Mouse (Mus musculus) intestine, postnatal 0 days (tissue): ENCODE measurements around the gene Rnf220. TPM values are rescaled to one million over a fixed set of nuclear protein-coding genes. Genes with fewer than 3 reads are reported as not detected.

Experiments
- ATAC-seq: fragments of 200-750 bp; cut with Nextera tagmentation; 2 replicates; pipeline ENCODE4 v1.8.0; 2017; ENCODE audit warnings: mild to moderate bottlenecking, moderate TSS enrichment, moderate library complexity
- H3K27ac ChIP-seq: fragments of 300-500 bp; sonication (generic); 2 replicates; pipeline ENCODE4 v1.5.1; 2014; ENCODE audit warnings: mild to moderate bottlenecking, low read depth, low read length, moderate library complexity
- H3K27me3 ChIP-seq: fragments of 300-500 bp; sonication (generic); replicated peaks from 2 replicates; pipeline ENCODE4 v1.6.1; 2014; ENCODE audit warnings: low read length, mixed read lengths; ENCODE audit not compliant: control insufficient read depth, insufficient read depth
- H3K36me3 ChIP-seq: fragments of 300-500 bp; sonication (generic); 2 replicates; pipeline ENCODE4 v1.6.1; 2014; ENCODE audit warnings: mild to moderate bottlenecking, moderate library complexity; ENCODE audit not compliant: control insufficient read depth, insufficient read depth
- H3K4me1 ChIP-seq: fragments of 300-500 bp; sonication (generic); replicated peaks from 2 replicates; pipeline ENCODE4 v1.6.1; 2014; ENCODE audit warnings: antibody characterized with exemption, low read length, mixed read lengths; ENCODE audit not compliant: control insufficient read depth, insufficient read depth
- H3K4me2 ChIP-seq: fragments of 300-500 bp; sonication (generic); replicated peaks from 2 replicates; pipeline ENCODE4 v1.6.1; 2014; ENCODE audit warnings: low read depth, mild to moderate bottlenecking, moderate library complexity
- H3K4me3 ChIP-seq: fragments of 300-500 bp; sonication (generic); 2 replicates; pipeline ENCODE4 v1.5.1; 2014; ENCODE audit warnings: low read depth, low read length
- H3K9ac ChIP-seq: fragments of 300-500 bp; sonication (generic); 2 replicates; pipeline ENCODE4 v1.6.1; 2014; ENCODE audit warnings: mild to moderate bottlenecking, low read depth, low read length
- H3K9me3 ChIP-seq: fragments of 300-500 bp; sonication (generic); 2 replicates; pipeline ENCODE4 v1.6.1; 2016; ENCODE audit warnings: mixed run types; ENCODE audit not compliant: control insufficient read depth
- CTCF ChIP-seq: sonication (generic); IDR thresholded peaks from 2 replicates; pipeline ENCODE4 v1.5.1; 2016; ENCODE audit warnings: low read depth, mild to moderate bottlenecking, control low read depth, antibody characterized with exemption, moderate library complexity
- WGBS: fragments of 180-500 bp; shearing (Covaris S2); extraction: QIAGEN DNeasy Blood & Tissue Kit; methylation state at CpG from one replicate; pipeline ENCODE4 v1.1.7; 2014; 5-methylcytosine and 5-hydroxymethylcytosine counted together
- polyA plus RNA-seq: library from polyadenylated mRNA; unstranded; fragments of >200 nt; fragmentation: Nextera tagmentation; extraction: Ambion mirVana; gene quantifications from 2 replicates; pipeline ENCODE4 v1.2.1, GENCODE M21; 2015

The Rnf220 gene
- polyA plus RNA-seq, 1 experiment from 2014 or later: 35.9 TPM

DNA sequence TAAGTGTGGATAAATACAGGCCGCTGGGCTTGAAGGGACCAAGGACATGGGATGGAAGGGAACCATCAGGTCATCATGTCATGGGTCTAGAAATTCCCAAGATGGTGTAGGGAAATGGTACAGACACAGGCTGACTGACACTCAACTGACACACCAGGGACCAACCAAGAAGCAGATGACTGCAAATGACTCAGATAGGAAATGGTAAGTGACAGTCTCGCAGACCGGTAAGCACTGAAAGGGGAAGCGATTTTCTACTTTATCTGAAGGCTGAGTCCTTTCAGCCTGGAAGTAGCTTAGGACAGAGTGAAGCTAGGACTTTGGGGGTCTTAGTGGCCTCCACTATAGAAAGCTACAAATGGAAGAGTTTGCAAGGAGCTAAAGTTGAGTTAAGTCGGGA lies 155.6 kb downstream of the Rnf220 start:
- Histone ChIP-seq H3K9me3 (no peaks in the 10 kb centered on the region), H3K27ac (no peak overlapping the region), H3K27me3 (peaks cover 51% of the 10 kb centered on the region), H3K4me2 (no peak overlapping the region), H3K9ac (no peak overlapping the region), H3K4me3 (no peak overlapping the region), H3K4me1 (no peaks in the 10 kb centered on the region), H3K36me3 (no peaks in the 10 kb centered on the region)
- TF ChIP-seq CTCF: no peak
- 78% methylated on average over 5 of the region's 5 CpGs for WGBS
- no peak for ATAC-seq

DNA sequence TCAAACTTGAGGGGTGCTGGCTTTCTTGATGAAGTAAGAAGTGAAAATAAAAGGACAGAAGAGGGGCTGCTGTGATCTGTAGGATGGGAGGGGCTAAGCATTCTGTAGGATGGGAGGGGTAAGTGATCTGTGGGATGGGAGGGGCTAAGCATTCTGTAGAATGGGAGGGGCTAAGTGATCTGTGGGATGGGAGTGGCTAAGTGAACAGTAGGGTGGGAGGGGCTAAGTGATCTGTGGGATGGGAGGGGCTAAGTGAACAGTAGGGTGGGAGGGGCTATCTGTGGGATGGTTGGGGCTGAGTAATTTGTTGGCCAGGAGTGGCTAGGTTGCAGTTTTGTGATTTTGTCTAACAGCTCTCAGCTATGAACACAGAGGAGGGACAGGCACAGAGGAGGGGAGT lies 157.1 kb downstream of the Rnf220 start:
- Histone ChIP-seq H3K9ac (no peak overlapping the region), H3K27me3 (peaks cover 56% of the 10 kb centered on the region), H3K27ac (no peak overlapping the region), H3K4me2 (no peak overlapping the region), H3K4me1 (no peaks in the 10 kb centered on the region), H3K36me3 (no peaks in the 10 kb centered on the region), H3K9me3 (no peaks in the 10 kb centered on the region), H3K4me3 (no peak overlapping the region)
- TF ChIP-seq CTCF: no peak
- no peak for ATAC-seq

DNA sequence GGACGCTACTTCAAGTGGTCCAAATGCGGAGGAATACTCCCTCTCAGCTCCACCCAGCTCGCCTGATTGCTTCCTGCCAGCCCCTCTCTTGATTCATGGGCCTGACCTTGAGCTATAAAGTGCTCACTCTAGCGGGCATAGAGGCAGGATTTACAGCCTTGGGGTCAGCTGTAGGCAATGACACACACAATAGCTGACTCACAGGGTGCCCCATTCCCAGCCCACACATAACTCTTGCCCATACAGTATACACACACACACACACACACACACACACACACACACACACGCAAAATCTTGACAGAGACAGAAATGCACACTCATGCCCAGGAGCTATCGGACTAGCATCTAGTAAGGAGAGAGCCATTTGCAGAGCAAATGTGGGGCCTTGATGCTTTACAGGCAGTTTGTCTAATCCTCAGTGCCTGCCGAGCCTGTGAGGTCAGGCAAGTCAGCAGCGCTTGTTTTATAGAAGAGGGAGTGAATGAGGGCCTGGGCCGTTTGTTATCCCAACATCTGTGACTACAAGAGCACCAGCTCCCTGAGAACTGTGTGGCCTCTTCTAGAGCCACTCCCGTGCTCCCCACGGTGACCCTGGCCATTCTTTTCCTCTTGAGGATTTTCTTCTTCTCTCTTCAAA lies 165.9 kb downstream of the Rnf220 start:
- WGBS: 22% methylated on average over 11 of the region's 11 CpGs
- H3K4me1 ChIP-seq: 0 out of 2 replicates have a peak, but pooled peaks cover 4% of the 10 kb centered on the region
- peak; percentile 50; the same call in 1 of the 2 replicates for ATAC-seq
- no peak overlapping the region for H3K4me3 ChIP-seq
- no peak for TF ChIP-seq CTCF
- H3K27me3 ChIP-seq: peaks cover 57% of the 10 kb centered on the region
- H3K4me2 ChIP-seq: 0 out of 2 replicates have a peak overlapping the region, but pooled peaks have one; percentile 9
- no peak overlapping the region for H3K27ac ChIP-seq
- H3K9ac ChIP-seq: no peak overlapping the region
- H3K9me3 ChIP-seq: no peaks in the 10 kb centered on the region
- H3K36me3 ChIP-seq: no peaks in the 10 kb centered on the region

DNA sequence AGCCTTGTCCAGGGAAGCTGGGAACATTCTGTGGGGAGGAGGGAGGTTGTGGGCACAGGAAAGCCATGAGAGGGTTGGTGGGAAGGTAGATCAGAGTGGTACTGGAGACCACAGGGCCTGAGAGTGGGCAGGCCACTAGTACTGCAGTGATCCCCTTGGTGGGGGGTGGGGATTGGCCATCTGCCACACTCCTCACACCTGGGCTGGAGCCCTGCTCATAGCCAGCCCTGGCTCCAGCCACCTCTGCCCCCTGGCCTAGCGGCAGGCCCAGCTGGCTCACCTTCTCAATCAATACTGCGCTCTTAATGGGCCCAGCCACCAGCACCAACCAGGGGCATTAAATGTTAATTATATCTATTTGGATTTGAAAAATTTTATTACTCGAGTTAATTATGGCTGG lies 166.7 kb downstream of the Rnf220 start:
- H3K9me3 ChIP-seq: no peaks in the 10 kb centered on the region
- no peak overlapping the region for H3K27ac ChIP-seq
- H3K36me3 ChIP-seq: no peaks in the 10 kb centered on the region
- H3K27me3 ChIP-seq: peaks cover 56% of the 10 kb centered on the region
- WGBS: 39% methylated on average over 3 of the region's 3 CpGs
- 0 out of 2 replicates have a peak, but pooled peaks have one; percentile 20 for ATAC-seq
- H3K4me3 ChIP-seq: no peak overlapping the region
- H3K9ac ChIP-seq: no peak overlapping the region
- 0 out of 2 replicates have a peak, but pooled peaks cover 4% of the 10 kb centered on the region for H3K4me1 ChIP-seq
- TF ChIP-seq CTCF: no peak
- no peak overlapping the region for H3K4me2 ChIP-seq

DNA sequence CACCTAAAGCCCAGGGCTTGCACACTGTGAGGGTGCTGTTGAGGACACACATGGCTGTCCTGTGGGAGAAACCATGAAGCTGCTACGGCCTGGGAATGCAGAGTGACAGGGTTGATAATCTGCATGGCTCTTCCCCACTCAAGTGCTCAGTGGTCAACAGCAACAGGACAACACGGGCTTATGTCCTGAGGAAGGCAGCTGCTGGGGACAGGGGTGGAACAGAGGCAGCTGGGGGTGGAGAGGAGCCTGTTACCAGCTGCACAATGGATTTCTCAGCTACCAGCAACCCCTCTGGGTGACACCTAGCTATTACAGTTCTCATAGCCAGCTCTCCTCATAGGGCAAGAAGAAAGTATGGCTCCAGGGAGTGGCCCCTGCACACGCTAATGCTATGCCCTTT lies 169.9 kb downstream of the Rnf220 start:
- Histone ChIP-seq H3K9ac (no peak overlapping the region), H3K4me2 (no peak overlapping the region), H3K36me3 (no peaks in the 10 kb centered on the region), H3K9me3 (no peaks in the 10 kb centered on the region), H3K4me3 (no peak overlapping the region), H3K4me1 (0 out of 2 replicates have a peak, but pooled peaks cover 4% of the 10 kb centered on the region), H3K27ac (no peak overlapping the region), H3K27me3 (peaks cover 62% of the 10 kb centered on the region)
- 81% methylated on average over 3 of the region's 3 CpGs for WGBS
- ATAC-seq: no peak
- no peak for TF ChIP-seq CTCF

DNA sequence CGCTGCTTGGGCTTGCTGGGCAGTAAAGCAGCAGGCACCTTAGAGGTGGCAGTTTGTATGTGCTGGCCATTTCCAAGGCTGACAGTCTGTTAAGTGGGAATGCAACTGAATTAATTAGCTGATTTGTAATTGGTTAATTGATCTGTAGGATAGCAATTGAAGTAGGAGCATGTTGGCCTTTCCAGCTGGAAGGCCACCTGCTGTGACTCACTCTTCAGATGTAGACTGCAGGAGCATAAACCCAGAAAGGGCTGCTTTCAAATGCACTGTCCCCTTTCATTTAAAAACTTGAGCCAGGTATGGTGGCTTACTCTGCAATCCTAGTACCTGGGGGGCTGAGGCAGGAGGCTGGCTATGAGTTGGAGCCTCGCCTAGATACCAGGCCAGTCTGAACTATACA lies 171.8 kb downstream of the Rnf220 start:
- H3K27ac ChIP-seq: no peak overlapping the region
- WGBS: 96% methylated on average over 2 of the region's 2 CpGs
- H3K9ac ChIP-seq: no peak overlapping the region
- no peak for ATAC-seq
- no peaks in the 10 kb centered on the region for H3K9me3 ChIP-seq
- H3K27me3 ChIP-seq: peaks cover 72% of the 10 kb centered on the region
- no peak for TF ChIP-seq CTCF
- no peaks in the 10 kb centered on the region for H3K4me1 ChIP-seq
- H3K4me3 ChIP-seq: no peak overlapping the region
- no peaks in the 10 kb centered on the region for H3K36me3 ChIP-seq
- no peak overlapping the region for H3K4me2 ChIP-seq
